Mouse (Mus musculus): ENCODE data around the gene Rab17.

Gene Rab17

DNA sequence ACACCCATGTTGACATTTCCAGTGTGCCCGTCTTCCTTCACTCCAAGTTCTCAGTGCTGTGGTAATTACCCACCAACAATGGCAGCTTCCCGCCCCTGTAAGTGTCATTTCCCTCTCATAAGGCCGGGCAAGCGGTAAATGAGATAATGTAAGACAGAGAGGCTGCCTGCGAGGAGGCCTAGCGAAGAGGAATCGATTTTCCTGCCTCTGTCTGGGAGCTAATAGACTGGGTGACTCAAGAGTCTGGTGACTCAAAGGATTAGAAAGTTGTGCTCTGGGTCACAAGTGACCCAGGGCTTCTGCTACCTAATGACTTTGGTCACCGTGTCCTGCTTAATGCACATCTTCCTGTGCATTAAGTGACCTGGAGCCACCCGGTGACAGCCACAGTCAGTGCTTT is 32.5 kb downstream of the Rab17 start:
- DNase-seq (ENCODE audit: inconsistent age in 2 of 2, low spot score in 1 of 2), result no peak

DNA sequence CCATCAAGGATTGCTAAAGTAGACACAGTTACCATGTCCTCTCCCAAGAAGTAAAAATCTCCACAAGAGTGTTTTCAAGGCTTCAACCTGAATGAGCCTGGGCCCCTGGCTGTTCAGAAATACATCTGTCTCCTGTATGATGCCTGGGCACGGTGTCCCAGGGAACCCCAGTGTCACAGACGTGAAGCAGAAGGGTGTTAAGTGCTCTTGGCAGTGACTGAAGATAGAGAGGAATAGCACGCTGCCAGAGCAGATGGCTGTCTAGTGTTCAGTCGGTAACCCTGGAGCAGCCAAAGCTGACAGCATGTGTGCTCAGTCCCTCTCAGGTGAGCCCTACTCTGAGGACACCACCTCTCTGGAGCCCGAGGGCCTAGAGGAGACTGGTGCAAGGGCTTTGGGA is 36.5 kb downstream of the Rab17 start:
- no peak for DNase-seq (ENCODE audit: inconsistent age in 2 of 2, low spot score in 1 of 2)

DNA sequence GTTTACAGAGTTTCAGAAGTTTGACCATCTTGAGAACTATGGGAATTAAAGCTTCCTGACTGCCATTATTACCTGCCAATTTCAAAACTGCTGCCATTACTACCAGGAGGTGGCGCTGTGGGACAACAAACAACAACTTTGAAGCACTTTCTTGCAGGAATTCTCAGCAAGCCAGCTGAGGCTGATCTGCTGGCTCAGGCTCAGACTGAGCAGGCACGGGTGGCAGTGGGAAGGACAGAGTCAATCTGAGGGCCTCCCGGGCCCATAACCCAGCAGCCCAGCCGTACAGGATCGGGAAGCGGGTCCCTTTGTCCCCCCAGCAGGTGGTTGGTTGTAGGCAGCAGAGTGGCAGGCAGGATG is 40.9 kb downstream of the Rab17 start:
- peak; percentile 82 to 95 for DNase-seq (ENCODE audit: inconsistent age in 2 of 2, low spot score in 1 of 2)

DNA sequence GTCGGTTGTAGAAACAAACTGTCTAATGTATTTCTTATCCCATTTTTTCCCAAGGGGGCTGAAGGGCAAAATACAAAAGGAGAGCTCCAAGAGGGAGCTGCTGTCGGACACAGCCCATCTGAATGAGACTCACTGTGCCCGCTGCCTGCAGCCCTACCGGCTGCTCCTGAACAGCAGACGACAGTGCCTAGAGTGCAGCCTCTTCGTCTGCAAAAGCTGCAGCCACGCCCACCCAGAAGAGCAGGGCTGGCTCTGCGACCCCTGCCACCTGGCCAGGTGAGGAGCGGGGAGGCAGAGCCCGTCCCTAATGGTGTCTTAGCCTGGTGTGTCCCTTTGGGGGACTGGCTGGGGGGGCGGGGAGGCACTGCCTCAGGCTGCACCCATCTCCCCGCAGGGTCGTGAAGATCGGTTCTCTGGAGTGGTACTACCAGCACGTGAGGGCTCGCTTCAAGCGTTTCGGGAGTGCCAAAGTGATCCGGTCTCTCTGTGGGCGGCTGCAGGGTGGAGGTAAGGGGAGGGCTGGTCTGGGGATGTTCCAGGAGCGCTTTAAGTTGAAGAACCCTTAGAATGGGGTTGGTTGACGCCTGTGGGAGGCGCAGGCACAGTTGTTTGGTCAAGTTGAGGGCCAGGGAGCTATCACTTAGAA is 41.4 kb downstream of the Rab17 start:
- DNase-seq (ENCODE audit: inconsistent age in 2 of 2, low spot score in 1 of 2), result no peak

DNA sequence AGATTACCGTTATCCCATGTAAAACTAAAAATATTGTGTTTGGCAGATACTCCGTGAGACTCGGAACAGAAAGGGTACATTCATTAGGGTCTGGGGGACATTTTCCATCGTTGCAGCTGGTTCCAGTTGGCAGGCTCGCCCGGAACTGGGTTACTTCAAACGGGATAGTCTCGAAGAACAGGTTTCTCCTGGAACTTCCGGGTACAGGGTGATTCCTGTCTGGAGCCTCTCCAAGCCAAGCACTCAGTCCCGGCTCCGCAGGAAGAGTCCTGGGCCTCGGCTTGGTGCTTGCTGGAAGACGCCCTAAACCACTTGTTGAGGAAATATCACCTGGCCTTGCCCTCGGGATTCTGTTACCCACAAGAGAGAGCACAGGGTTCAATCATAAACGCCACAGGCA is 42.2 kb downstream of the Rab17 start:
- no peak for DNase-seq (ENCODE audit: inconsistent age in 2 of 2, low spot score in 1 of 2)

DNA sequence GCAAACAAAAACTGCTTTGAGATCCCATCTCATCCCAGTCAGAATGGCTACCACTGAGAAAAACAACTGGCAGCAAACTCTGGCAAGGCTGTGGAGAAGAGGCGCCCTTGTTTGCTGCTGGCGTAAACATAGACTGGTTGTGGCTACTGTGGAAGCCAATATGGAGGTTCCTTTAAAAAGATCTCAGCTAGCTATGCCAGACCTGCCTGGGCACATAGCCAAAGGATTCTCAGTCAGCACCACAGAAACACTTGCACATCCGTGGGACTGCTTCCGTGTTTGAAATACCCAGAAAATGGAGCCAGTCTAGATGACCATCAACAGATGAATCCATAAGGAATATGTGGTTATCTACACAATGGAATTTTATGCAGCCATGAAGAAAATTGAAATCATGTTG is 43.4 kb downstream of the Rab17 start:
- DNase-seq (ENCODE audit: inconsistent age in 2 of 2, low spot score in 1 of 2), result no peak

DNA sequence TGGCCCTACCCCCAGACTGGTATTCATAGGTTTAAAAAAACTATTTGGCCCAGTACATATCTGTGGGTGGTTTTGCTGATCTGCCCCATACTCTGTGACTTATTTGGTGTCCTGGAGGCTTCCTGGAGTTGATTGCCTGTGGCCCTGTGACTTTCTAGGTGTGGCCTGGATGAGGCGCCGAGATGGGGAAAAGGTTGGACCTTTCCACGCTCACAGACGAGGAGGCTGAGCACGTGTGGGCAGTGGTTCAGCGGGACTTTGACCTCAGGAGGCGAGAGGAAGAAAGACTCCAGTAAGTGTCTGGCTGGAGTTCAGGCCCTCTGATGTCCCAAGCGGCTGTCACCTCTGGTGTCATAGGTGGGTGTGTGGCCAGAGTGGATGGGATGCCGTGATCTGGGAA is 47.8 kb downstream of the Rab17 start:
- no peak for DNase-seq (ENCODE audit: inconsistent age in 2 of 2, low spot score in 1 of 2)

DNA sequence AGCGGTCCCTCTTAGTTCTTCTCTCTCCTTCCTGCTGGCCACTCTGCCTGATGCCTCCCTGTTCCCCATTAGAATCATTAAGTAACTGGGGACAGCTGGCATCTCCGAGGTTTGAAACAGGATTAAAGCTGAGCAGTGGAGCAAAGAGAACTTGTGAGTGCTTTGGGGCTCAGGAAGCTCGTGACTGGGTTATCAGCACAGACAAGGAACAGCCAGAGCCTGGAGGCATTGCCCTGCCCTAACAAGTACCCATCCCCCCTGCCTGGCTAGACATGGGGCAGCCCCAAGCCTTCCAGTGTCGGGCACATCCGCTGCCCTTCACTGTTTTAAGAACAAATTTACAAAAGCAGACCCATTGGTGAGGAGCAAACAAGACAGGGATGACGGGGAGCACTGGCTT is 52.0 kb downstream of the Rab17 start:
- no peak for DNase-seq (ENCODE audit: inconsistent age in 2 of 2, low spot score in 1 of 2)

DNA sequence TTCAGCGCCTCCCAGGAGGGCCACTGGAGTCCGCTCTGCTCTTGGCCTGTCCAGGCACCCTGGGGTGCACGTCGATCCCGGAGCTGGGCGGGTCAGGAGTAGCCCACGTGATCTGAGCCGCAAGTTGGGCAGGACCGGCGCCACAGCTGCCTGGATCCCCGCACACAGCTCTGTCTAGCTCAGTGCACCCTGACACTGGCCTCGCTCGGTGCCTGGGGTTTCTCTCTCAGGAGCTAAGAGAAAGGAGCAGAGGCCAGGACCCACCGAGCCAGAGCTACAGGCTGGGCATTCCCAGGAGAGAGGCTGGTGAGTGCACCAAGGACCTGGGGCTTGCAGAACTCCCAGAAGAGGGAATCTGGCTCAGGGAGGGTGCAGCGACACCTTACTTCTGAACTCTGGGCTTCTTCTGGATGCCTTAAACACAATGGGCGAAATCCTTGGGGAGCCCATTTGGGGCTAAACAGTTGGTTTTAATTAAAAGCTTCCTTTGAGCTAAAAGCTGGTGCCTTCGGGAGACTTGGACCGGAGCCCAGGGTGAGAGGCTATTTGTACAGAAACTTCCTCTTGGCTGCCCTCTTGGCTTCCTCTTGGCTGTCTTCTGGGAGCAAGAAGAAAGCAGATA is 54.4 kb downstream of the Rab17 start, which contains the start of gene Mlph:
Gene Mlph, plus strand, starts transcription at position 138 of the 622 bp plus-strand sequence.
- peak; percentile 45 to 55 for DNase-seq (ENCODE audit: inconsistent age in 2 of 2, low spot score in 1 of 2)

DNA sequence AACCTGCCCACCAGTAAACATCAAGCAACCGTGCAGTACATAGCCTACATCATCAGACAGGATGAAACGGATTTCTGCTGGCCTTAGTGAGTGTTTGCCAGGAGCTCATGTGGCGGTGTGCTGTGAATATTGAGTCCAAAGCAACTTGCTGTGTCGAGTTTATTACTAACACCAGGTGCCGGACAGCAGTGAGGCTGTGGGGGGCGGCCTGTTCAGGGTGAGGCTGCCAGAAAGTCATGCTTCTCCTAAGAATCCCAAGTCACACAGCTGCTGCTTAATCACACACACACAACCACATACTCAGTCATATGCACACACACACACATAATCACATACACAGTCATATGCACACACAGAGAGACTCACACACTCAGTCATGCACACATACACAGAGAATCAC is 56.2 kb downstream of the Rab17 start:
- no peak for DNase-seq (ENCODE audit: inconsistent age in 2 of 2, low spot score in 1 of 2)

DNA sequence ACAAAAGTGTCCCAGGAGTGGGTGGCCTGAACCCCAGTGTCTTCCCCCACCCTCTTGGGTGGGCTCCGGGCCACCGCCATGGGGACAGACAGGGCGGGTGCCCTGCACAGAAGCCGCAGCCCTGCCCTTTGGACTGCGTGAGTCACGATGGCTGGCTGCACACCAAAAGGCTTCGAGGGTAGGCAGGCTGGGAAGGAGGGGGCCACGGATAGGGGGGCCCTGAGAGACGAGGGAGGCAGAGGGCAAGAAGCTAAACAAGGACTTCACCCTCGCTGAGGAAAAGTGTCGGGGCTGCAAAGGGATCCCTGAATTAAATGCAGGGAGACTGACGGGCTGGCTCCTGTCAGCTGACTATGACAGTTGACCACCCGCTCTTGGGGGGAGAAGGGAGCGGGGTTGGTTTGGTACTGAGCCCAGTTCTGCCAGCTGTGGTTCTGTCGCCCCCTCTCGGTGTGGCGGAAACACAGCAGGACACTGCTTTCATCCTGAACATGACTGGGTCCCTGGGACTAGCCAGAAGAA is 59.8 kb downstream of the Rab17 start:
- peak; percentile 86 to 90 for DNase-seq (ENCODE audit: inconsistent age in 2 of 2, low spot score in 1 of 2)

DNA sequence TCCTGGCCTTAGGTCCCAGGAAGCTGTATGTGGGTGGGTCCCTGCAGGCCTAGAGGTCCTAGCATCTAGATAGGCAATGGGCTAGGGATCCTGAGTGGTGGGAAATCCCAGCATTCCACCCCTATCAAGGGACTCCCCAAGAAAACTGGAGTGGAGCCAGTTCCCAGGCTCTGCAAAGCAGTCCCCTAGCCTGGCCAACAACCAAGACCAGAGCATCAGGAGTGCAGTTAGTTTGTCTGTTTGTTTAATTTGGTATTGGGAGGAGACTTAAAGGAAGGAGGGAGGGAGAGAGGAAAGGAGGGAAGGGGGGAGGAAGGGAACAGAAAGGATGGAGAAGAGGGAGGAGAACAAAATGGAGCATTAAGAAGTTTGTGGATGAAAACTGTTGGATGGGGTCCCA is 60.3 kb downstream of the Rab17 start:
- DNase-seq (ENCODE audit: inconsistent age in 2 of 2, low spot score in 1 of 2), result peak; percentile 35
